Mouse (Mus musculus): ENCODE measurements at regions not wholly inside any gene's neighbourhood (a gene's known extent, or its start where the extent isn't known, plus 50 kb on each side); places are given as distances from the start of the nearest gene placed in this dataset.

- no peak for DNase-seq (ENCODE audit: extremely low read depth, low read depth, low spot score)
These were observed 219.8 kb downstream of the Tex36 start for GRCm38 (mm10) chr7:133382032-133382712.

- DNase-seq (ENCODE audit: extremely low read depth, low read depth, low spot score): no peak
These were observed 222.6 kb downstream of the Tex36 start for GRCm38 (mm10) chr7:133379373-133379772.

GRCm38 (mm10) chr7:133378338-133378737 lies 223.6 kb downstream of the Tex36 start:
- no peak for DNase-seq (ENCODE audit: extremely low read depth, low read depth, low spot score)

GRCm38 (mm10) chr7:133376833-133377484 lies 225.0 kb downstream of the Tex36 start:
- no peak for DNase-seq (ENCODE audit: extremely low read depth, low read depth, low spot score)

GRCm38 (mm10) chr7:133372695-133373094 lies 229.3 kb downstream of the Tex36 start:
- DNase-seq (ENCODE audit: extremely low read depth, low read depth, low spot score): no peak

- no peak for DNase-seq (ENCODE audit: extremely low read depth, low read depth, low spot score)
These were observed 231.4 kb downstream of the Tex36 start for GRCm38 (mm10) chr7:133370542-133370941.

GRCm38 (mm10) chr7:133364601-133365000 lies 237.4 kb downstream of the Tex36 start:
- DNase-seq (ENCODE audit: extremely low read depth, low read depth, low spot score): no peak

GRCm38 (mm10) chr7:133328717-133329116 lies 204.6 kb upstream of the Ctbp2 start:
- DNase-seq (ENCODE audit: extremely low read depth, low read depth, low spot score): no peak

- no peak for DNase-seq (ENCODE audit: extremely low read depth, low read depth, low spot score)
These were observed 201.5 kb upstream of the Ctbp2 start for GRCm38 (mm10) chr7:133325548-133326190.

- DNase-seq (ENCODE audit: extremely low read depth, low read depth, low spot score): no peak
These were observed 199.8 kb upstream of the Ctbp2 start for GRCm38 (mm10) chr7:133323955-133324354.

GRCm38 (mm10) chr7:133317511-133317910 lies 193.4 kb upstream of the Ctbp2 start:
- DNase-seq (ENCODE audit: extremely low read depth, low read depth, low spot score): no peak

GRCm38 (mm10) chr7:133316701-133317475 lies 192.7 kb upstream of the Ctbp2 start:
- DNase-seq (ENCODE audit: extremely low read depth, low read depth, low spot score): no peak

GRCm38 (mm10) chr7:133315197-133316029 lies 191.3 kb upstream of the Ctbp2 start:
- no peak for DNase-seq (ENCODE audit: extremely low read depth, low read depth, low spot score)

- no peak for DNase-seq (ENCODE audit: extremely low read depth, low read depth, low spot score)
These were observed 189.0 kb upstream of the Ctbp2 start for GRCm38 (mm10) chr7:133313115-133313514.

- no peak for DNase-seq (ENCODE audit: extremely low read depth, low read depth, low spot score)
These were observed 187.1 kb upstream of the Ctbp2 start for GRCm38 (mm10) chr7:133311116-133311801.

- DNase-seq (ENCODE audit: extremely low read depth, low read depth, low spot score): no peak
These were observed 180.3 kb upstream of the Ctbp2 start for GRCm38 (mm10) chr7:133304461-133304860.

GRCm38 (mm10) chr7:133290471-133290870 lies 166.3 kb upstream of the Ctbp2 start:
- DNase-seq (ENCODE audit: extremely low read depth, low read depth, low spot score): no peak

- DNase-seq (ENCODE audit: extremely low read depth, low read depth, low spot score): no peak
These were observed 164.1 kb upstream of the Ctbp2 start for GRCm38 (mm10) chr7:133288236-133288635.

- DNase-seq (ENCODE audit: extremely low read depth, low read depth, low spot score): no peak
These were observed 162.7 kb upstream of the Ctbp2 start for GRCm38 (mm10) chr7:133286836-133287235.

- DNase-seq (ENCODE audit: extremely low read depth, low read depth, low spot score): no peak
These were observed 162.1 kb upstream of the Ctbp2 start for GRCm38 (mm10) chr7:133286216-133286615.
